Mouse (Mus musculus) G1E-ER4 (cell line): ENCODE data around the gene Cfap77. TPM values are rescaled to one million over a fixed set of nuclear protein-coding genes. Genes with fewer than 3 reads are reported as not detected.

Experiments
- GATA1 ChIP-seq: IDR thresholded peaks from one replicate; pipeline ENCODE4 v1.8.0; 2012; ENCODE audit warnings: low read length, inconsistent platforms
- polyA plus RNA-seq: library from polyadenylated mRNA; stranded (reverse); fragments of >175 nt; gene quantifications from 2 replicates; pipeline ENCODE4 v1.2.3, GENCODE M21; 2012

The Cfap77 gene
- polyA plus RNA-seq, 1 experiment: 0.81 TPM

GRCm38 (mm10) chr2:29018680-29019079 is 36.2 kb downstream of the Cfap77 start:
- no peak for TF ChIP-seq GATA1

GRCm38 (mm10) chr2:29016599-29017587 is 38.0 kb downstream of the Cfap77 start:
- no peak for TF ChIP-seq GATA1

- no peak for TF ChIP-seq GATA1
Observed at GRCm38 (mm10) chr2:29012523-29012922, 42.3 kb downstream of the Cfap77 start.

GRCm38 (mm10) chr2:29007656-29008055 is 47.2 kb downstream of the Cfap77 start:
- TF ChIP-seq GATA1: no peak

GRCm38 (mm10) chr2:29006455-29007034 is 48.3 kb downstream of the Cfap77 start:
- no peak for TF ChIP-seq GATA1

- TF ChIP-seq GATA1: no peak
Observed at GRCm38 (mm10) chr2:29004037-29004436, 50.8 kb downstream of the Cfap77 start.

GRCm38 (mm10) chr2:28998246-28998645 is 56.6 kb downstream of the Cfap77 start:
- TF ChIP-seq GATA1: no peak

- TF ChIP-seq GATA1: no peak
Observed at GRCm38 (mm10) chr2:28997161-28997834, 57.6 kb downstream of the Cfap77 start.

- no peak for TF ChIP-seq GATA1
Observed at GRCm38 (mm10) chr2:28995436-28995835, 59.4 kb downstream of the Cfap77 start.

- no peak for TF ChIP-seq GATA1
Observed at GRCm38 (mm10) chr2:28994014-28994413, 60.9 kb downstream of the Cfap77 start.

GRCm38 (mm10) chr2:28988781-28989180 is 66.1 kb downstream of the Cfap77 start:
- TF ChIP-seq GATA1: no peak

- no peak for TF ChIP-seq GATA1
Observed at GRCm38 (mm10) chr2:28980080-28980910, 74.6 kb downstream of the Cfap77 start.

GRCm38 (mm10) chr2:28978461-28978860 is 76.4 kb downstream of the Cfap77 start:
- no peak for TF ChIP-seq GATA1

- TF ChIP-seq GATA1: no peak
Observed at GRCm38 (mm10) chr2:28976635-28977034, 78.2 kb downstream of the Cfap77 start.

GRCm38 (mm10) chr2:28975604-28976003 is 79.3 kb downstream of the Cfap77 start:
- TF ChIP-seq GATA1: no peak
